Mouse (Mus musculus) lung, postnatal 14 days (tissue): ENCODE results near the gene Atp2b1.

ENCODE experiments used
- DNase-seq: peaks from one replicate; pipeline ENCODE4 v3.0.0; 2021

Gene Atp2b1

GRCm38 (mm10) chr10:98916781-98917340 lies 2.7 kb downstream of the Atp2b1 start:
- DNase-seq = no peak

GRCm38 (mm10) chr10:98925081-98925480 lies 10.9 kb downstream of the Atp2b1 start:
- DNase-seq = no peak

GRCm38 (mm10) chr10:98926991-98927390 lies 12.8 kb downstream of the Atp2b1 start:
- no peak for DNase-seq

- DNase-seq = no peak
These were observed 15.2 kb downstream of the Atp2b1 start for GRCm38 (mm10) chr10:98929444-98929843.

- DNase-seq = no peak
These were observed 15.9 kb downstream of the Atp2b1 start for GRCm38 (mm10) chr10:98930143-98930542.

- DNase-seq = no peak
These were observed 25.9 kb downstream of the Atp2b1 start for GRCm38 (mm10) chr10:98940137-98940536.

GRCm38 (mm10) chr10:98940799-98941198 lies 26.6 kb downstream of the Atp2b1 start:
- no peak for DNase-seq

GRCm38 (mm10) chr10:98941991-98942390 lies 27.8 kb downstream of the Atp2b1 start:
- DNase-seq = no peak

GRCm38 (mm10) chr10:98942999-98943398 lies 28.8 kb downstream of the Atp2b1 start:
- no peak for DNase-seq

- no peak for DNase-seq
These were observed 29.7 kb downstream of the Atp2b1 start for GRCm38 (mm10) chr10:98943894-98944293.

- DNase-seq = no peak
These were observed 32.0 kb downstream of the Atp2b1 start for GRCm38 (mm10) chr10:98946031-98946791.

- DNase-seq = no peak
These were observed 33.0 kb downstream of the Atp2b1 start for GRCm38 (mm10) chr10:98947206-98947605.

- no peak for DNase-seq
These were observed 33.9 kb downstream of the Atp2b1 start for GRCm38 (mm10) chr10:98948096-98948495.

GRCm38 (mm10) chr10:98949750-98950149 lies 35.5 kb downstream of the Atp2b1 start:
- no peak for DNase-seq

- no peak for DNase-seq
These were observed 37.4 kb downstream of the Atp2b1 start for GRCm38 (mm10) chr10:98951286-98952270.

GRCm38 (mm10) chr10:98954230-98954993 lies 40.2 kb downstream of the Atp2b1 start:
- no peak for DNase-seq

GRCm38 (mm10) chr10:98956124-98956523 lies 41.9 kb downstream of the Atp2b1 start:
- DNase-seq = no peak

- DNase-seq = no peak
These were observed 44.5 kb downstream of the Atp2b1 start for GRCm38 (mm10) chr10:98958752-98959151.

GRCm38 (mm10) chr10:98959385-98959784 lies 45.2 kb downstream of the Atp2b1 start:
- DNase-seq = no peak

- DNase-seq = peak; percentile 24
These were observed 46.7 kb downstream of the Atp2b1 start for GRCm38 (mm10) chr10:98960911-98961310.

- no peak for DNase-seq
These were observed 47.9 kb downstream of the Atp2b1 start for GRCm38 (mm10) chr10:98962092-98962491.

GRCm38 (mm10) chr10:98966407-98967215 lies 52.4 kb downstream of the Atp2b1 start:
- DNase-seq = no peak
